In the genomic region with DNA sequence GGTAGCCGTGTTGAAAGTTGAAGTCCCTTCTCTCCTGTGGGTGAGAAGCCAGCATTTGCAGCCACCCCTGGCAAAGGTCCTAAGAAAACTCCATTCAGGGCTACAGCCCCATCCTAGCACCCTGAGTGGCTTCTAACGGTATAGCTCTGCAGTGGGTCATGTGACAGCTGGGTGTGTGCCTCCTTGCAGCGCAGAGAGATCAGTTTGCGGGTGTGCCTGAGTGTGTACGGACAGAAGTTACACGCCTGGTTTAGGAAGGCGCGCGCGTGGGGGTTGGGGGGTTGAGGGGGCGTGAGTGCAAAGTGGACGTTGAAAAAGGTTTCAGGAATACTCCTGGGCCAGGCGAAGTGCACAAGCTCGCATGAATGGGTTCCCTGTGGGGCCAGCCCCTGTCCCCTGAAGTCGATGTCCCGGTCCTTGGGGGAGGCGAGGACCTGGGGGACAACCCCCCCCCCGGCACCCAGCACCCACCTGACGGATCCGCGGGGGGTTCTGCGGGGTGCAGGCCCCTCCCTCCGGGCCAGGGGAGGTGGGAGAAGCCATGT, we compare ENCODE assay signal across 8 mouse cellular contexts. TPM values are rescaled to one million over a fixed set of nuclear protein-coding genes. Genes with fewer than 3 reads are reported as not detected.
A peak's percentile ranks its signal among the peaks of the same experiment; 100 is the strongest.
DNase-seq lines count a peak whose midpoint lies in the region; ATAC-seq and TF ChIP-seq lines count a peak whose summit lies in the region.

No protein-coding gene starts in this region.

- no peaks in the 10 kb centered on the region for H3K36me3 ChIP-seq in embryonic facial prominence, embryonic 11.5 days (replicated peaks; ENCODE audit: control insufficient read depth, insufficient read depth, low read depth, low read length)
- H3K36me3 ChIP-seq in heart, embryonic 16.5 days (ENCODE audit: control insufficient read depth, insufficient read depth), result no peaks in the 10 kb centered on the region
- no peaks in the 10 kb centered on the region for H3K36me3 ChIP-seq in midbrain, postnatal 0 days (ENCODE audit: insufficient read depth, low read length)

- H3K4me2 ChIP-seq in embryonic facial prominence, embryonic 11.5 days (ENCODE audit: low read depth, low read length), result peak overlapping the region; percentile 99
- H3K4me2 ChIP-seq in heart, embryonic 16.5 days (ENCODE audit: low read depth, low read length), result peak overlapping the region; percentile 98
- H3K4me2 ChIP-seq in midbrain, postnatal 0 days (ENCODE audit: low read depth, low read length, poor library complexity, severe bottlenecking), result peak overlapping the region; percentile 91

- intact Hi-C loops in left cerebral cortex, postnatal 36 days (cut with DNase I), result no loop called here
- intact Hi-C loops in gastrocnemius, postnatal 14 days (cut with DNase I; ENCODE audit: low total_unique reads), result no loop called here

- 3% methylated on average over 18 of the region's 23 CpGs for WGBS in embryonic facial prominence, embryonic 11.5 days
- WGBS in heart, embryonic 16.5 days, result 1% methylated on average over 23 of the region's 23 CpGs
- WGBS in midbrain, postnatal 0 days, result 2% methylated on average over 23 of the region's 23 CpGs

- peak; percentile 44 for DNase-seq in ES-CJ7 (ENCODE audit: low read depth, low spot score)
- peak; percentile 43 for DNase-seq in R1 (ENCODE audit: low read depth, low spot score)
- DNase-seq in embryonic facial prominence, embryonic 11.5 days (ENCODE audit: low spot score), result peak; percentile 47
- DNase-seq in left cerebral cortex, postnatal 36 days (ENCODE audit: low spot score in 2 of 2), result peak; percentile 51 to 52
- peak; percentile 60 for DNase-seq in midbrain, postnatal 0 days (ENCODE audit: low spot score)
- no peak for DNase-seq in urinary bladder, postnatal 25 days (ENCODE audit: low spot score)
- no peak for DNase-seq in gastrocnemius, postnatal 14 days

- H3K9me3 ChIP-seq in embryonic facial prominence, embryonic 11.5 days (replicated peaks; ENCODE audit: control insufficient read depth, low read length), result no peaks in the 10 kb centered on the region
- H3K9me3 ChIP-seq in heart, embryonic 16.5 days (replicated peaks; ENCODE audit: control insufficient read depth, low read length), result no peaks in the 10 kb centered on the region
- H3K9me3 ChIP-seq in midbrain, postnatal 0 days (ENCODE audit: low read length), result no peaks in the 10 kb centered on the region

- peaks cover 15% of the 10 kb centered on the region for H3K27me3 ChIP-seq in embryonic facial prominence, embryonic 11.5 days (ENCODE audit: control insufficient read depth, insufficient read depth, low read length)
- H3K27me3 ChIP-seq in heart, embryonic 16.5 days (ENCODE audit: control insufficient read depth, insufficient read depth, low read length), result peaks cover 8% of the 10 kb centered on the region
- no peaks in the 10 kb centered on the region for H3K27me3 ChIP-seq in midbrain, postnatal 0 days (ENCODE audit: insufficient read depth, low read length)

- no peak overlapping the region for H3K27ac ChIP-seq in embryonic facial prominence, embryonic 11.5 days (replicated peaks; ENCODE audit: low read depth, low read length)
- H3K27ac ChIP-seq in heart, embryonic 16.5 days (ENCODE audit: low read length), result peak overlapping the region; percentile 85
- peak overlapping the region; percentile 70 for H3K27ac ChIP-seq in midbrain, postnatal 0 days (ENCODE audit: low read depth, low read length)

- H3K4me3 ChIP-seq in embryonic facial prominence, embryonic 11.5 days (ENCODE audit: low read depth, low read length), result peak overlapping the region; percentile 50
- peak overlapping the region; percentile 70 for H3K4me3 ChIP-seq in heart, embryonic 16.5 days (ENCODE audit: low read length)
- peak overlapping the region; percentile 82 for H3K4me3 ChIP-seq in midbrain, postnatal 0 days (ENCODE audit: low read depth, low read length)

- peaks cover 3% of the 10 kb centered on the region; the same call in 1 of the 2 replicates for H3K4me1 ChIP-seq in embryonic facial prominence, embryonic 11.5 days (ENCODE audit: control insufficient read depth, insufficient read depth, low read length)
- no peaks in the 10 kb centered on the region for H3K4me1 ChIP-seq in heart, embryonic 16.5 days (ENCODE audit: control insufficient read depth, insufficient read depth, low read length)
- H3K4me1 ChIP-seq in midbrain, postnatal 0 days (ENCODE audit: insufficient read depth, low read length), result no peaks in the 10 kb centered on the region

- H3K9ac ChIP-seq in embryonic facial prominence, embryonic 11.5 days (replicated peaks; ENCODE audit: low read length), result peak overlapping the region; percentile 60
- peak overlapping the region; percentile 86 for H3K9ac ChIP-seq in heart, embryonic 16.5 days (ENCODE audit: low read length)
- H3K9ac ChIP-seq in midbrain, postnatal 0 days (replicated peaks; ENCODE audit: low read length, poor library complexity, severe bottlenecking), result peak overlapping the region; percentile 89

- ATAC-seq in embryonic facial prominence, embryonic 11.5 days (replicated peaks; ENCODE audit: insufficient number of reproducible peaks, low FRiP score, low TSS enrichment, low read depth), result peak; percentile 77
- ATAC-seq in heart, embryonic 16.5 days (replicated peaks; ENCODE audit: extremely low read depth, insufficient read depth, low FRiP score), result peak; percentile 81
- peak; percentile 76 for ATAC-seq in midbrain, postnatal 0 days (ENCODE audit: low FRiP score)

- TF ChIP-seq CTCF in midbrain, postnatal 0 days (IDR thresholded peaks at IDR 0.05), result no peak

RNA-seq across cellular contexts. Expression of a gene that starts 0.9 kb away (rescaled TPM):
- 26.1 and 33.1 TPM in 2 replicates for polyA plus RNA-seq in embryonic facial prominence, embryonic 11.5 days (2014; fragmentation: Nextera tagmentation; extraction: Ambion mirVana)
- 38.9 and 44.4 TPM in 2 replicates for polyA plus RNA-seq in heart, embryonic 16.5 days (2015; fragmentation: Nextera tagmentation; extraction: Ambion mirVana)
- total RNA-seq in left cerebral cortex, postnatal 36 days (2021), result 100 to 1,000 TPM; 847 to 969 TPM
- total RNA-seq in midbrain, postnatal 0 days (2014; rRNA removed), result 623 and 716 TPM in 2 replicates
- polyA plus RNA-seq in midbrain, postnatal 0 days (2015; fragmentation: Nextera tagmentation; extraction: Ambion mirVana), result 155 and 200 TPM in 2 replicates
- 100 to 1,000 TPM in 1 of 2 experiments, 10 to 100 TPM in 1; 98.1 to 119 TPM for total RNA-seq in gastrocnemius, postnatal 14 days (2021)

RNA-seq across cellular contexts. Expression of a gene that starts 54.9 kb away (rescaled TPM):
- 83.3 and 86.7 TPM in 2 replicates for polyA plus RNA-seq in embryonic facial prominence, embryonic 11.5 days (2014; fragmentation: Nextera tagmentation; extraction: Ambion mirVana)
- 52.9 and 54.7 TPM in 2 replicates for polyA plus RNA-seq in heart, embryonic 16.5 days (2015; fragmentation: Nextera tagmentation; extraction: Ambion mirVana)
- 10 to 100 TPM; 16.7 to 17.3 TPM for total RNA-seq in left cerebral cortex, postnatal 36 days (2021)
- total RNA-seq in midbrain, postnatal 0 days (2014; rRNA removed), result 9.0 and 14.0 TPM in 2 replicates
- 27.6 and 31.8 TPM in 2 replicates for polyA plus RNA-seq in midbrain, postnatal 0 days (2015; fragmentation: Nextera tagmentation; extraction: Ambion mirVana)
- 10 to 100 TPM; 10.8 to 12.3 TPM for total RNA-seq in gastrocnemius, postnatal 14 days (2021)

RNA-seq across cellular contexts. Expression of a gene that starts 55.0 kb away (rescaled TPM):
- 9.5 and 10.2 TPM in 2 replicates for polyA plus RNA-seq in embryonic facial prominence, embryonic 11.5 days (2014; fragmentation: Nextera tagmentation; extraction: Ambion mirVana)
- 6.9 and 7.0 TPM in 2 replicates for polyA plus RNA-seq in heart, embryonic 16.5 days (2015; fragmentation: Nextera tagmentation; extraction: Ambion mirVana)
- 1 to 10 TPM; 2.6 to 3.6 TPM for total RNA-seq in left cerebral cortex, postnatal 36 days (2021)
- total RNA-seq in midbrain, postnatal 0 days (2014; rRNA removed), result 2.0 and 3.3 TPM in 2 replicates
- 1.3 and 1.9 TPM in 2 replicates for polyA plus RNA-seq in midbrain, postnatal 0 days (2015; fragmentation: Nextera tagmentation; extraction: Ambion mirVana)
- total RNA-seq in gastrocnemius, postnatal 14 days (2021), result 1 to 10 TPM in 1 of 2 experiments, under 1 TPM in 1; 1.00 to 1.4 TPM

Comparison
In these comparisons a context has a peak if more than half of its experiments do, and no peak if none do; other contexts are left out.
1. DNase-seq: peak in ES-CJ7 (single experiment), R1 (single experiment), embryonic facial prominence, embryonic 11.5 days (single experiment), left cerebral cortex, postnatal 36 days (2 of 2) and midbrain, postnatal 0 days (single experiment); none in urinary bladder, postnatal 25 days (single experiment) and gastrocnemius, postnatal 14 days (single experiment).
2. Peak in every context shown above with its lines, with median percentiles within 50 percentile points of each other: ATAC-seq, H3K4me2 ChIP-seq, H3K4me3 ChIP-seq and H3K9ac ChIP-seq.